Comparison of ENCODE assay signal across 12 mouse cellular contexts in genomic region chr14:13022744-13023143, GRCm38 (mm10).
"Had no signal": no experiment of that assay in that cellular context is flagged by ENCODE, and none has a peak within 500 bp of the region (broad histone marks: within the 10 kb centered on the region; RNA-seq: fewer than 3 reads in every experiment).

No protein-coding gene starts in this region.

- H3K9me3 ChIP-seq: limb, embryonic 12.5 days; midbrain, embryonic 12.5 days had no signal

- ATAC-seq: midbrain, embryonic 16.5 days had no signal

- H3K27me3 ChIP-seq: limb, embryonic 12.5 days; midbrain, embryonic 12.5 days had no signal

- H3K36me3 ChIP-seq: limb, embryonic 12.5 days; midbrain, embryonic 12.5 days had no signal

- H3K4me2 ChIP-seq: limb, embryonic 12.5 days; midbrain, embryonic 12.5 days had no signal

- H3K4me1 ChIP-seq: limb, embryonic 12.5 days; midbrain, embryonic 12.5 days had no signal

- H3K9ac ChIP-seq: limb, embryonic 12.5 days; liver, embryonic 14.5 days; midbrain, embryonic 12.5 days had no signal

- DNase-seq: kidney, adult 8-10 months; kidney, postnatal 36 days; layer of hippocampus, adult 9-11 months; layer of hippocampus, postnatal 36 days; liver; lung, adult 18-20 months; thymus, postnatal 14 days had no signal

- H3K4me3 ChIP-seq: limb, embryonic 12.5 days; midbrain, embryonic 12.5 days had no signal

- H3K27ac ChIP-seq: kidney, postnatal 0 days; limb, embryonic 12.5 days; liver, embryonic 14.5 days; midbrain, embryonic 12.5 days had no signal
